Mouse (Mus musculus): ENCODE results near the gene Lmf1. TPM values are rescaled to one million over a fixed set of nuclear protein-coding genes. Genes with fewer than 3 reads are reported as not detected.

Gene Lmf1
- polyA plus RNA-seq, 1 experiment: 36.3 TPM

- H3K4me3 ChIP-seq: no peak overlapping the region
- no peak for TF ChIP-seq E2F4 (IDR thresholded peaks at IDR 0.05; ENCODE audit: insufficient read depth)
- no peak for TF ChIP-seq POLR2A (IDR thresholded peaks at IDR 0.05; ENCODE audit: insufficient read length, low read depth)
- no peak for TF ChIP-seq MYOD1 (IDR thresholded peaks at IDR 0.05; ENCODE audit: control insufficient read depth in 1 of 3, insufficient read length in 2 of 3, low read depth in 2 of 3)
- no peak for TF ChIP-seq CEBPB (IDR thresholded peaks at IDR 0.05; ENCODE audit: insufficient read depth, poor library complexity, severe bottlenecking)
- TF ChIP-seq SRF (IDR thresholded peaks at IDR 0.05; ENCODE audit: control insufficient read depth, insufficient read length, low read depth): no peak
- no peak for TF ChIP-seq MAX (IDR thresholded peaks at IDR 0.05; ENCODE audit: low read depth)
- TF ChIP-seq POLR2AphosphoS2 (IDR thresholded peaks at IDR 0.05; ENCODE audit: insufficient read length, low read depth): no peak
- no peak for TF ChIP-seq TCF3 (IDR thresholded peaks at IDR 0.05; ENCODE audit: insufficient read length, low read depth)
- TF ChIP-seq TCF12 (IDR thresholded peaks at IDR 0.05; ENCODE audit: insufficient read depth, poor library complexity, severe bottlenecking): no peak
- no peak for TF ChIP-seq USF1 (IDR thresholded peaks at IDR 0.05; ENCODE audit: low read depth)
- no peak for TF ChIP-seq MYOG (IDR thresholded peaks at IDR 0.05; ENCODE audit: control insufficient read depth in 1 of 3, insufficient read depth in 1 of 3, insufficient read length in 2 of 3, low read depth in 2 of 3)
- TF ChIP-seq REST (IDR thresholded peaks at IDR 0.05; ENCODE audit: insufficient read depth, insufficient read length): no peak
Measured at GRCm38 (mm10) chr17:25541768-25542167, 37.1 kb upstream of the Lmf1 start.

GRCm38 (mm10) chr17:25547026-25547425 is 31.9 kb upstream of the Lmf1 start:
- H3K27me3 ChIP-seq (ENCODE audit: control insufficient read depth, insufficient read depth, insufficient read length): no peaks in the 10 kb centered on the region
- no peak overlapping the region for H3K4me3 ChIP-seq
- H3K36me3 ChIP-seq (ENCODE audit: control insufficient read depth, insufficient read depth): no peaks in the 10 kb centered on the region
- H3ac ChIP-seq (ENCODE audit: control insufficient read depth, insufficient read length): no peak overlapping the region
- no peak overlapping the region for H3K4me2 ChIP-seq (ENCODE audit: low read depth)
- no peaks in the 10 kb centered on the region for H3K79me2 ChIP-seq (ENCODE audit: control insufficient read depth, insufficient read depth)
- TF ChIP-seq TCF12 (IDR thresholded peaks at IDR 0.05; ENCODE audit: insufficient read depth, poor library complexity, severe bottlenecking) (no peak), SRF (IDR thresholded peaks at IDR 0.05; ENCODE audit: control insufficient read depth, insufficient read length, low read depth) (no peak), POLR2AphosphoS2 (IDR thresholded peaks at IDR 0.05; ENCODE audit: insufficient read length, low read depth) (no peak), USF1 (IDR thresholded peaks at IDR 0.05; ENCODE audit: low read depth) (no peak), E2F4 (IDR thresholded peaks at IDR 0.05; ENCODE audit: insufficient read depth) (no peak), MAX (IDR thresholded peaks at IDR 0.05; ENCODE audit: low read depth) (no peak), POLR2A (IDR thresholded peaks at IDR 0.05; ENCODE audit: insufficient read length, low read depth) (no peak), MYOG (IDR thresholded peaks at IDR 0.05; ENCODE audit: control insufficient read depth in 1 of 3, insufficient read depth in 1 of 3, insufficient read length in 2 of 3, low read depth in 2 of 3) (no peak), CEBPB (IDR thresholded peaks at IDR 0.05; ENCODE audit: insufficient read depth, poor library complexity, severe bottlenecking) (no peak), TCF3 (IDR thresholded peaks at IDR 0.05; ENCODE audit: insufficient read length, low read depth) (no peak), REST (IDR thresholded peaks at IDR 0.05; ENCODE audit: insufficient read depth, insufficient read length) (no peak)

More at GRCm38 (mm10) chr17:25541768-25542167, 37.1 kb upstream of the Lmf1 start:
- Histone ChIP-seq H3ac (ENCODE audit: control insufficient read depth, insufficient read length) (no peak overlapping the region), H3K4me2 (ENCODE audit: low read depth) (no peak overlapping the region), H3K79me2 (ENCODE audit: control insufficient read depth, insufficient read depth) (no peaks in the 10 kb centered on the region), H3K36me3 (ENCODE audit: control insufficient read depth, insufficient read depth) (no peaks in the 10 kb centered on the region), H3K27me3 (ENCODE audit: control insufficient read depth, insufficient read depth, insufficient read length) (no peaks in the 10 kb centered on the region)

GRCm38 (mm10) chr17:25550020-25550419 is 28.9 kb upstream of the Lmf1 start:
- no peak overlapping the region for H3K4me3 ChIP-seq
- no peaks in the 10 kb centered on the region for H3K79me2 ChIP-seq (ENCODE audit: control insufficient read depth, insufficient read depth)
- no peaks in the 10 kb centered on the region for H3K36me3 ChIP-seq (ENCODE audit: control insufficient read depth, insufficient read depth)
- TF ChIP-seq USF1 (IDR thresholded peaks at IDR 0.05; ENCODE audit: low read depth) (no peak), POLR2A (IDR thresholded peaks at IDR 0.05; ENCODE audit: insufficient read length, low read depth) (no peak), MYOG (IDR thresholded peaks at IDR 0.05; ENCODE audit: control insufficient read depth in 1 of 3, insufficient read depth in 1 of 3, insufficient read length in 2 of 3, low read depth in 2 of 3) (no peak)
- H3K4me2 ChIP-seq (ENCODE audit: low read depth): no peak overlapping the region
- no peak overlapping the region for H3ac ChIP-seq (ENCODE audit: control insufficient read depth, insufficient read length)
- no peaks in the 10 kb centered on the region for H3K27me3 ChIP-seq (ENCODE audit: control insufficient read depth, insufficient read depth, insufficient read length)

- no peaks in the 10 kb centered on the region for H3K27me3 ChIP-seq (ENCODE audit: control insufficient read depth, insufficient read depth, insufficient read length)
- TF ChIP-seq POLR2A (IDR thresholded peaks at IDR 0.05; ENCODE audit: insufficient read length, low read depth): no peak
- H3K79me2 ChIP-seq (ENCODE audit: control insufficient read depth, insufficient read depth): no peaks in the 10 kb centered on the region
- H3K36me3 ChIP-seq (ENCODE audit: control insufficient read depth, insufficient read depth): no peaks in the 10 kb centered on the region
- no peak overlapping the region for H3ac ChIP-seq (ENCODE audit: control insufficient read depth, insufficient read length)
- no peak overlapping the region for H3K4me3 ChIP-seq
- H3K4me2 ChIP-seq (ENCODE audit: low read depth): no peak overlapping the region
Measured at GRCm38 (mm10) chr17:25551313-25551712, 27.6 kb upstream of the Lmf1 start.

- H3K27me3 ChIP-seq (ENCODE audit: control insufficient read depth, insufficient read depth, insufficient read length): no peaks in the 10 kb centered on the region
- H3K4me3 ChIP-seq: no peak overlapping the region
- no peak for TF ChIP-seq MYOD1 (IDR thresholded peaks at IDR 0.05; ENCODE audit: control insufficient read depth in 1 of 3, insufficient read length in 2 of 3, low read depth in 2 of 3)
- no peak for TF ChIP-seq E2F4 (IDR thresholded peaks at IDR 0.05; ENCODE audit: insufficient read depth)
- TF ChIP-seq SRF (IDR thresholded peaks at IDR 0.05; ENCODE audit: control insufficient read depth, insufficient read length, low read depth): no peak
- no peak for TF ChIP-seq MAX (IDR thresholded peaks at IDR 0.05; ENCODE audit: low read depth)
- TF ChIP-seq REST (IDR thresholded peaks at IDR 0.05; ENCODE audit: insufficient read depth, insufficient read length): no peak
- no peak for TF ChIP-seq TCF12 (IDR thresholded peaks at IDR 0.05; ENCODE audit: insufficient read depth, poor library complexity, severe bottlenecking)
- TF ChIP-seq TCF3 (IDR thresholded peaks at IDR 0.05; ENCODE audit: insufficient read length, low read depth): no peak
- TF ChIP-seq POLR2AphosphoS2 (IDR thresholded peaks at IDR 0.05; ENCODE audit: insufficient read length, low read depth): no peak
- no peak for TF ChIP-seq POLR2A (IDR thresholded peaks at IDR 0.05; ENCODE audit: insufficient read length, low read depth)
- no peak for TF ChIP-seq USF1 (IDR thresholded peaks at IDR 0.05; ENCODE audit: low read depth)
- no peak for TF ChIP-seq CEBPB (IDR thresholded peaks at IDR 0.05; ENCODE audit: insufficient read depth, poor library complexity, severe bottlenecking)
- TF ChIP-seq MYOG (IDR thresholded peaks at IDR 0.05; ENCODE audit: control insufficient read depth in 1 of 3, insufficient read depth in 1 of 3, insufficient read length in 2 of 3, low read depth in 2 of 3): no peak
- no peak overlapping the region for H3ac ChIP-seq (ENCODE audit: control insufficient read depth, insufficient read length)
- H3K4me2 ChIP-seq (ENCODE audit: low read depth): no peak overlapping the region
- no peaks in the 10 kb centered on the region for H3K79me2 ChIP-seq (ENCODE audit: control insufficient read depth, insufficient read depth)
- no peaks in the 10 kb centered on the region for H3K36me3 ChIP-seq (ENCODE audit: control insufficient read depth, insufficient read depth)
Measured at GRCm38 (mm10) chr17:25555159-25555558, 23.7 kb upstream of the Lmf1 start.
